Mouse (Mus musculus) cerebellum, adult 8-10 months (tissue): ENCODE data around the gene Gm20388.
A peak's percentile ranks its signal among the peaks of the same experiment; 100 is the strongest.

Experiments
- DNase-seq: peaks from one replicate; pipeline ENCODE4 v3.0.0; 2022

Gene Gm20388

DNA sequence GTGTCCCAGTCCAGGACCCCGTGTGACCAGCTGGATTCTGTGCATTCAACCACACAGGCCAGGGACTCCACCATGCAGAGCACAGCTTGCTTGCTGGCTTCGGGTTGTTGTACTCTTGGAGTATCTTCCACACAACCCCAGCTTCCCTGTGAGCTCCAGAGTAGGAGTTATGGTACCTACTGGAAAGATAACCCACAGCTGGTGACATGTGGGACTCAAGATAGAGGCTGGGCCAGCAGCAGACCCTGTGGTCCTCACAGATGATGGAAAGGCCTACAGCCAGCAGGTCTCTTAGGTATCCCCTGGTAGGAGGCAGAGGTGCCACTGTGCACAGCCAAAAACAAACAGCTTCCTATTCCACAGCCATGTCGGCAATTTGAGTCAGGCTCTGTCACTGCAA is 2800.8 kb downstream of the Gm20388 start:
- DNase-seq, result no peak

DNA sequence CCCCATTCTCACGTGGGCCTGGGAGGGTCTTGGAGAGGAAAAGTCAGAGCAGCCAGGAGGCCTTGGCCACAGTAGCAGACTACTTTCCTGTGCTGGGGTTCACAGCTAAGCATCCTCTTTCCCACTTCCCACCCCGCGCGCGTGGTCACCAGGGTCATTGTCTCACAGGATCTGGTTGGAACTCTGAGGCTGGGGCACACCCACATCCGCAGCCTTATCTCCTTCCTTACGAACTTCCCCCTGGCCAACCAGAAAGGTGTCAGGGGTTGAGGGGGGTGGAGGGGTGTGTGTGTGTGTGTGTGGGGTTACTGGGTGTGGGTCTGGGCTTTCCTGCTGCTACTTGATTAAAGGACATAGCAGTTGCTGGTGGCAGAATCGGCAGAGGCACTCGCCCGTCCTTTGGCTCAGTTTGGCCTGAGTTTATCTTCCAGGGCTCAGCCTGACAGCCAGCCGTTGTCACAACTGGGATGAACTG is 2801.3 kb downstream of the Gm20388 start:
- DNase-seq, result no peak

DNA sequence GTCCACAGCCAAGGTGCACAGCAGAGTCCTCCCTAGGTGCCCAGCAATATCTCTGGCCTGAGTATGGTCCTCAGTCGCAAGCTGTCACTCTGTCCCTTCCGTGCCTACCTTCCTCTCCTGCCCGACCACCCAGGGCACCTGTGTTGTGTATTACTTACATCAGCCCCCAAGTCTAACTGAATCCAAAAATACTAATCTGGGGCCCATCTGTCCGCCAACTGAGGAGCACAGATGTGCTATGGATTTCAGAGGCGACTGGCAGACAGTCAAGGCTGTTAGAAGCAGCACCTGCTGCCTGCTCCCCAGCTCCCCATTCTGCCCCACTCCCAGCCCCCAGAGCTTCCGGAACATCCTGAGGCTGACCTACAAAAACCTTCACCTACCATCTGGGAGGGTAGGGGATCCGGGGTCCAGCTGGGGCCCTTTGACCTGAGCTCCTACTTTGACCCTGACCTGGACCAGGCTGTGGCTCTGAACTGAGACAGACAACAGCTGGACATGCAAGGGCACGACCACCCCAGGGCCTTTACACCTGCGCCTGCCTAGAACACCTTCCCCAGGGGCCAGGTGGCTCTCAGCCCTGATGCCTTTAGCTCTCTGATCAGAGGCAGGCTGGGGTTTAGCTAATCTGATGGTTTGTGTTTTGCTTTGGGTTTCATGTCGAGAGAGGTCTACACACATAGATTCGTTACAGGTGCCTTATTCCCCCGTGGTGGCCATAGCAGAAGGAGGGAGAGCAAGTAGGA is 2801.9 kb downstream of the Gm20388 start:
- no peak for DNase-seq

DNA sequence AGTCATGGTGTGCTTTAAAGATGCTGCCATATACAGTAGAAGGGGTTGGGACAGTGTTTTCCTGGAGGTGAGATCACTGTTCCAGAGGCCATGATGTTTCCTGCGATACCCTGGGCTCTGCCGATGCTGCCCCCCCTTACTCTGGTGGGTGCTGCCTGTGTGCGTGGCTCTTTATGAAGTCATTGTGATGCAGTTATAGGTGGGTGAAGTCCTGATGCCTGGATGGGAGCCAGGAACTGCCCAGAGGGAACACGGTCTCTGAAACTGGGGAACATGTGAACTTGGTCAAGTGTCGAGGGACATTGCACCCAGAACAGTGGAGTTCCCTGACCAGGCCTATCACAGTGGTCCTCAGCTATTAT is 2802.5 kb downstream of the Gm20388 start:
- DNase-seq, result no peak

DNA sequence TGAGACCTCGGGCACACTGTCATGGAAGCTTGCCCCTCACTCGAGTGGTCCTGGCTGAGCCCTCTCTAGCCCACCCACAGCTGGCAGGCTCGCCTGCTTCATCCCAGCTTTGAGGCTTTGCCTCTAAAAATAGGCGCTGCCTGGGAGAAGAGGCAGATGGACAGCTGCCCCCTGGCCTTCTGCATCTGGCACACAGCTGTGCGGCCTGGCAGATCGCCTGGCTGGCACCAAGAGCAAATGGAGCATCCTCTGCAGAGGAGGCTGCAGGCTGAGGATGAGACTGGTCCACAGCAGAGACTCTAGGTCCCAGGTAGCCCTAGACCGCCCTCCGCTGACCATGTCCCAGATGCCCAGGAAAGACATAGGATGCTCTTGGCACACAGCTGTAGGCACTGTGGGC is 2805.9 kb downstream of the Gm20388 start:
- no peak for DNase-seq

DNA sequence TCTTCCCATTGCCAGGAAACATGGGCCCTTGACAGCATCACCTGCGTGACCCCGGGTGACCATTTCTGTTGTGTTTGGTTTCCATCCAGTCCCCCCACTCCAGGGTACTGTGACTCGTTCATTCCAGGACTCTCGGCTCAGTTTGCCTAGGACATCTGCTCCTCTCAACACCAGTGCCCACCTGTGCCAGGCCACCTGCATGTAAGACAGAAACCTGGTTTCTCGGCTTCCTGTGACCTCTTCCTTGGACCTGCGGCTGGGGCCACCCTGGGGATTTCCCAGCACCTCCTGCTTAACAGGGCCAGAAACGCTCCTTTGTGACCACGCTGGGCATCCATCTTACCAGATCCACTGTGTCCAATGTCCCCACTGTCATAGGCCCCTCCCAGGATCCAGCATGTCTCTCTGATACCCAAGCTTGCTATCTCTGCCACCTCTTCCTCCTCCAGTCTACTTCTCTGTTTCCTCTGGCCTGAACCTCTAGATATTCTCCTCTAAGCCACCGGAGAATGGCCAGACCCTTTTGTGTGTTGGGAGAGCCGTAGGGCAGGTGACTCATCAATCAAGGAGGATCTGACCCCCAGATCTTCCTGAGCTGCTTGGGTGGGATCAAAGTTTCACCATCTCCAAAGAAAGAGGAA is 2807.3 kb downstream of the Gm20388 start:
- no peak for DNase-seq

DNA sequence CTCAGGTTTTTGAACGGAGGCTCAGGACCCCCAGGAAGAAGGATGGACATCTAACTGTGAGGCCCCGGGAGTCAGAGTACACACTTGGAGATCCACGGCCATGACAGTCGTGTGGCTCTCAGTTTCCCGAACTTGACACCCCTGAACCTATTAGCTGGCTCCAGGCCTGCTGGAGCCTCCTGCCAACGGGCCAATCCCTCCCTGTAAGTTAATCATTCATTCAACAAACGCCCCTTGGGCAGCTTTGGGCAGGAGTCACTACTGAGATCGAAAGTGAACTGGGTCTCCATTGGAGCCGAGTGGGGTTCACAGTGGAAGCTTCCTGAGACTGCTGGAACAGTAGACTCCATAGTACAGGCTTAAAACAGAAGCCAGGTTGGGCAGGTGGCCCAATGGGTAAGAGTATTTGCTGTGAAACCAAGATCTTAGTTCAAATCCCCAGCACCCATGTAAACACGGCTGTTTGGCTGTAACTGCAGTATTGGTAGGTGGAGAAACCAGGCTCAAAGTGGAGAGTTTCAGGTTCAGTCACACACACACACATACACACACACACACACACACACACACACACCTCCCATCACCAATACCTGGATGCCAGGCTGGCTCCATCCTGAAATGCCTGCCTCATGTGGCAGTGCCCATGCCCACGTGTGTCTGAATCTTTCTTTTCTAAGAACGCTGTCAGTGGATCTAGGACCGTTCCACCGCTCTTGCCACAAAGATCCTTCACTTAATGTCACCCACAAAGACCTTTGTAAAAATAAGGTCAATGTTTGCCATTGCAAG is 2808.3 kb downstream of the Gm20388 start:
- DNase-seq, result no peak

DNA sequence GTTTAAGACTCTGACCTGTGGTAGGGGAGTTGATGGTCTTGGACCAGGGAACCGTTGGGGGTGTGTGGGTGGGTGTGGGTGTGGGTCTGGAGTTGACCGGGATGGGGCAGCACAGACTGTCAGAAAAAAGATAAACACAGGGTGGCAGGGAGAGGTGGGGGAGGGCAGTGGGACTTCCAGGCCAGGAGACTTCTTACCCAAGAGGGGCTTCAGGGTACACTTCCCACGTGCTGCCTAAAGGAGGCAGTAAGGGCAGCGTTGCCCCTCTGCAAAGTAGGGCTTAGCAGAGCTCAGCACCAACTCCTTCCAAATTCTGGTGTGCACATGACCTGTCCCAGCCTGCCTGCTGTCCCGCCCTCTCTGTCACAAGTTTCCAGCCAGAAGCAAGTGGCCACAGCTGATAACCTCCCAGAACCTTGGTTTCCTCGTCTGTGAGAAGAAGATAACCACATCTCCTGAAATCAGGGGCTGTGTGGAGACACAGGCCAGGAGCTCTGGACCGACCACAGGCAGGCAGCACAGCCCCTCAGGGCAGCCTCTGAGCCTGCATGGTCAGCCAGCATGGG is 2808.9 kb downstream of the Gm20388 start:
- no peak for DNase-seq

DNA sequence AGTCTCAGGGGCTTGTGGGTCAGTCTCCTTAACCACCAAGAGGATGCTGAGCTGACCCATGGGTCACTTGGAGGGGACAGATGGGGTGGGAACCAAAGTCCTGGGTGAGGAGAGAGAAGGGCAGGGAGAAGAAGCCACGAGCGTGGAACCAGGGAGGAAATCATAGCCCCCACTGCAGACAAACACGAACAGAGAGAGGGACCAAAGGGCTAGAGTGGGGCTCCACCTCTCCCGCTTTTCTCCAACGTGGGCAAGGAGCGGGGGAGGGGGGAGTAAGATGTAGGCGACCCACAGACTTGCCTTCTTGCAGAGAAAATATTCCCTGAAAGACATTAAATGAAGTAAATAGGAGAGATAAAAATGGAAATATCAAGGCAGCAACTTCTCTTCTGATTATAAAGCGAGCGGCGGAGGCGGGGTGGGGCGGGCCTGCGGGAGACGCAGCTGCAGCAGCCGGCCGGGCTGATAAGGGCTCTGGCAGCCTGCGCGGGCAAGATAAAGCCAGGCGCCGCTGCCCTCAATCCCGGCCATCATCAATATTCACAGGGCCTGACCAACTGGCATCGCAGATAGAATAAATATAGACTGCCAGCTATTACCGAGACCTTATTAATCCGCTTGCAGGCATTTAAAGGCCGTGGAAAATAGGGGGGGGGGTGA is 2809.6 kb downstream of the Gm20388 start:
- no peak for DNase-seq

DNA sequence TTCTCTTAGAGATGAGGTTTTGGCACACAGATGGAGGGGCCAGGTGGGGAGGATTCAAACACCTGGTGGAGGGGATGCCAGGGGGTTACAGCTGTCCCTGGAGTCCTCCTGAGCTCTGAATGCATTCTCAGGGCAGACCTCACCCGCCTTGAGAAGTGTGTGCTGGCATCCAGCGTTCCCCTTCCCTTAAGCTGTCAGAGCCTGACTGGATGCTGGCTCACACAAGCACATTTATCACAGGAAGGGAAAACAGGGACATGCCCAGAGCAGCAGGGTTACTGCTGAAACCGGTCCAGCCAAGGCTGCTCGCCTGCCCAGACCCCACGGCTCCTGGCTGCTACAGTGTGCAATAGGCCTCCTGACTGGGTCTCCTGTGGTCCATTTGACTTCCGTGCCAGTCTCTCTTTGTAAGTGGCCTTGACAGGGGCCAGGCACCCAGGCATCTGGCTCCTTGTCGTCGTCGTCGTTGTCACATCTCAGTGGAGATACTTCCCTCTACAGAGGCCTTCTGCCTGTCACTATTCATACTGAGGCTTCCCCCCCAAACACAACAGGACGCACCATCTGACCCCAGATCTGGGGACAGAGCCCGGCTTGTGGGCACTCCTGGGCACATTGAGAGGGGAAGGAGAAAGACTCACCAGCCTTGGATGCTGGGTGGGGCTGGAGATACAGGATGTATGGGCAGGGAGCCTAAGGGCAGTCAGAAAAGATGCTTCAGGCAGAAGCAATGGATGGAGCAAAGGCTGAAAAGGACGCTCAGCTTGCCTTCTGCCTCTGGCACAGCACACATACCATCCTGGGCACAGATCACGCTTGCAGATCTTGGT is 2810.4 kb downstream of the Gm20388 start:
- DNase-seq, result peak; percentile 52

DNA sequence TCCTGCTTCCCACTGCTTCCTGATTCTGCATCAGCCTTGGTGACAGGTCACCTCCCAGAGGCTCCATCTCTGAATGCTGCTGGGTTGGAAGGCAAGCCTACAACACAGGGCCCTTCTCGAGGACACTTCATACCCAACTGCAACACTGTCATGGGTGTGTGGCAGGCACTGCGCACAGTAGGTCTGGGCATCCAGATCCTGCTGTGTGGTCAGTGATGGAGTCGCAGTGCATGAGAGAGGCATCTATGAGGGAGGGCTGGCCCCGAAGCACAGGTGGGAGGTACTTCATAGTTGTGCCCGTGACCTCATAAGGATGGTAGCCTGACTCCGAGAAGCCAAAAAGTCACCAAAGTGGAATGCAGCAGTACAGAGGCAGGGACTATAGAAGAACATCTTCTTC is 2814.5 kb downstream of the Gm20388 start:
- no peak for DNase-seq

DNA sequence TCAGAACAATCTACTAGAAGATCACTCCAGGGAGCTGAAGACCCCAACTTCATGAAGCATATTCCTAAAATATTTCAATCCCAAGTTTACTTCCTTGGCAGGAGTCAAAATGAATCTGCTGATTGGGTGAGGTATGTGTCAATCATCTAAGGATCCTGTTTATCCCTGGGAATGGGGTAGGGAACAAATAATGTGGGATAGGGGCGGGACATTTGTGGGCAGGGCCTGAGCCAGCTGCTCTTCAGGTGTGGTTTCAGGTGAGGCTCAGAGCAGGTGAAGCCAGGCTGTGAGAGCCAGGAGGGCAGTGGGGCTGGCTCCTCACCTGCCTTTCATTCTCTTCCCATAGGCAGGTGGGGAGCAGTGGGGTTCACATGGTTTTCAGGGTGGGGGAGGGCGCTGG is 2816.1 kb downstream of the Gm20388 start:
- DNase-seq, result no peak

DNA sequence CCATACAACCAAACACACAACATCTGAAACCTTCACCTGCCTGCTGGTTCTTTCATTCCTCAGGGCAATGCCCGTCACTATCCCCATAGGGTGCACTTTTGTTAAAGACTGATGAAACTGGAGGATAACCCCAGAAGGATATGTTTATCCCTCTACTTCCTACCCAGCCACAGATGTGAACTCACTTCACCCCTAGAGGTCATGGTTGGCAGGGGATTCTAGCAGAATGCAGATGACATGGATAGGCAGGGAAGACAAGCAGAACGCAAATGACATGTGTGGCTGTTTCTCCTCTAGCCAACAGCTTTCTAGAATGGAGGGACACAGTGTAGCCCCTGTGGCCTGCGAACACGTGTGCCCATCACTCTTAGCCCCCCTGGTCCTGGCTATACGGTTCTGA is 2816.8 kb downstream of the Gm20388 start:
- no peak for DNase-seq

DNA sequence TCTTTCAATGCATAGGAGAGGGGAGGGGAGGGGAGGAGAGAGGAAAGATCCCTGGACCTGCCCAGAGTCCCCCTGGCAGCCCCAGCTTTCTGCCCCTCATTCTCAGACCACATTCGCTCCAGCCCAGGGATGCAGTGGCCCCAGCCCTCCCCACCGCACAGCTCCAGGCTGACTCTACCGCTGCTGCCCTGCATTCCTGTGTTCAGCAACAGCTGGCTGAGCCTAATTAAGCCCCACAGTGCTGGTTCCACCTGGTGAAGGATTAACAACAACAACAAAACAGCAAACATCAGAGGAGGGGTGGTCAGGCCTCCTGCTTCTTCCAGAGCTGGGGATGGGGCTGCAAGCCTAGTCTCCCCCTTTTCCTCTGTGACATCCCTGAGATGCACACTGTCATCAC is 2818.0 kb downstream of the Gm20388 start:
- no peak for DNase-seq

DNA sequence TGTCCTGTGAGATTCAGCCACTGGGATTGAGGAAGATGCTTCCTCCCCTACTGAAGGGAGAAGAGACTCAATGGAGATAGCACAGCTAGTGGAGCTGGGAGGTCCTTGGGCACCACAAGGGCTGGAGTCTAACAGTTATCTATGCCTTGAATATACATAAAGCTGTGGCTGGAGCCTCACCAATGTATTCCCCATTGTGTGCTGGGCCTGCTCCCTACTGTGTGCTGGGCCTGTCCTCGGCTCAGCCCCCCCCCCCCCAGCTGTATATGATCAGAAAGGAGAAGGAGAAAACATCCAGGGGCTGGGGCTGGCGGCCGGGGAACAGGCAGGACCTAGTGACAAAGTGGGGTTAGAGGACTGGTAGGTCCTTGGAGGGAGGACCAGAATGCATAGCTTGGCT is 2824.5 kb downstream of the Gm20388 start:
- DNase-seq, result no peak

DNA sequence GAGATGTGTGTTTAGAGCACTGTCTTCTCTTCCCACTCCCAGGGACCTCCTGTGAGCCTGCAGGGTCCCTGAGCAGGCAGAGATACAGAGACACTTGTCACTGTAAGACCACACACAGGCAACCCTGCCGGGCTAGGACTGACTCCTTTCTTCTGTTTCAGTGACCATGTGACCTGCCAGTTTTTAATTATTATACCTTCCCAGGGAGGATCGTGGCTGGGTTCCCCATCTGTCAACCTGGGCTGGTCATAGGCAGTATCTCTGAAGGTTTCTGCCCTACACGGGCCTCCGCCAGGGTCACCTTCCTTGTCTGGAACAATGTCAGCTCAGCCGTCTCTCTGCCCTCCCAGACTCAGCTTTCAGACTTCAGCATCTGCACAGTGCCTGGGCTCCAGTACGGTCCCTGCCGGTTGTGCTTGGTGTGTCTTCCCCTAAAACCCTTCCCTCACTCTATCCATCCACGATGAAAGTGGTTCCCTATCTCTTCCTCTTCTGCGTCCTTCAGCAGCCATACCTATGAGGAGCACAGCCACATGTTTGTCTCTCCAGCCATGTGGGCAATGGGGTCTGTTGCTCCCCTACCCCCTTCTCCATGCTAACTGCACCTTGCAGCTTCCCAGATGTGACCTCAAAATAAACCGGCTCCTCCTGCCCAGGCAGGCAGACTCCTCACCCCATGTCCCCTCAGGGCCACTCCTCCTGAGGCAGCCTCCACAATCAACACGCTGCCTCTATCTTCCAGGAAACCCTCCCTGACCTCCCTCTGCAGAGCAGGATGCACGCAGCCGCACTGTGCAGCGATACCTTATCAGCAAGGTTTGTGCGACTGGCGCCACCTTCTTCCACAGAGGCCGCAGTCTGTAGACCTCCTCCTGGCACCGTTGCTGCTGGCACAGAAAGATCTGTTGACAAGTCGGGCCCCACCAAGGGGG is 2825.2 kb downstream of the Gm20388 start:
- no peak for DNase-seq

DNA sequence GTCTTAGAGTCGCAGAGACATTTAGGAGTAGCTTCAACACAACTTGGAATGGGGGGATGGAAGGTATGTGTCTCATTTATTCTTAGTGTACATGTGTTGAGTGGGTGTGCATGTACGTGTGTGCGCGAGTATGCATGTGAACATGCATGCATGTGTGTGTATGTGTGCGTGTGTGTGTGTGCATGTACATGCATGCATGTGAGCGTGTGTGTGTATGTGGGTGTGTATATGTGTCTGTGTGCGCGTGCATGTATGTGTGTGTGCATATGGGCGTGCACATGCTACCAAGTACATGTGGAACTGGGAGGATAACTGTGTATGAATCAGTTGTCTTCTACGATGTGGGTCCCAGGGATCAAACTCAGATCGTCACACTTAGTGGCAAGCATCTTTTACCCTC is 2826.0 kb downstream of the Gm20388 start:
- no peak for DNase-seq

DNA sequence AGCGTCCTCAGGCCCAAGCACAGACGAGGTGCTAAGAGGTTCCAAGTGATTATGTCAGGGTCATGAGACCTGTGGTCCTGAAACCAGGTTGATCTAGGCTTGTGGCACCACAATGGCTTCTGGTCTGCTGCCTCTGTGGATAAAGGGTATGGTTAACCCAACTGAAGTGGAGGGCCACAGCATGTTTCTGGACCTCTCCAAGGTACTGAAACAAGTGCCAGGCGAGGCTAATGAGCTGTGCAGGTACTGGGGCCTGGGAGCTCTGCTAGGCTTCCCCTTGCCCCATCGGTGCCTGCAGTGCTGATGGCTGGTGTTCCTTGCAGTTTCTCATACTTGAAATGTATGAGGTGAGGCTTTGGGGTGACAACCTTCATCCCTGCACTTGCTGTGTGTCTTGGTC is 2826.4 kb downstream of the Gm20388 start:
- no peak for DNase-seq

DNA sequence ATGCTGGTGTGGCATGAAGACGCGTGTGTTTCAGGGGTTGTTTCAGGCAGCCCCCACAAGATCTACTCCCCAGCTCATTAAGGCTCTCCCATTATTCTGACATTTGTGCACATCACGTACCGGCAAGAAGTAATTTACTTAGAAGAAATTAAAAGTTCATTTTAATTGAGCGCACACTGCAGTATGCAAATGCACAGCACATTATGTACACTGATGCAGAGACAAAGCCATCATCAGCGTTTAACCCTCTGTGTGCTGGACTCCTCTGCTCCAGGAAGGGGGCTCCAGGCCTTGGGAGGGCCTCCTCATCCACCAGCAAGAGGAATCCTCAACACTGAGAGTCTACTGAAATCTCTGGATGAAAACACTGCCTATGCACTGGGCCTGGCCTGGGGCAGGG is 2827.2 kb downstream of the Gm20388 start:
- DNase-seq, result no peak

DNA sequence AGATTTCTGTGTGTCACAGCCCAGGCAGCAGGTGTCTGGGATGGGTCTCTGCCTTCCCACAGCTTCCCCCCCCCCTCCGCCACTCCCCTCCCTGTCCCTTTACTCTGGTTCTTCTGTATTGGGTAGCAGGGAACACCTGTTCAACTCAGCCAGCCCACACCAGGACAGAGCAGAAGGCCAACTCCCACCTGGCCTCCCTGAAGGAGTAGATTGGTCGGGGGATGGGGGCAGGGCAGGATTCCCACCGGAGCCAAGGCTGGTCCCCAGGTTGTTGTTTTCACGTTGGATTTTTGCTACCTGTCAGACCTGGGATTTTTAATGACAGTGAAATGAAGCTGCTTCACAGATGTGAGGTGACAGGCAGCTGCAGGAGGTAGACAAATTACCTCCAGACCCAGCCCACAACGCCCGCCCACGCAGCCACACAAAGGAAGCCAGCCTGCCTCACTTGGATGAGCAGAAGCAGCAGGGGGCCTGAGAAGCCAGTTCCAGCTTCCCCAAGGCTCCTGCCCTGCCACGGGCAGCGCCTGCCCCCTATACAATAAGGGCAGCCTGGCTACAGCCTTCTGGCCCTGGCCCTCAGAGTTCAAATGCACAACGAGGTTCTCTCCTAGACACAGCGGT is 2828.6 kb downstream of the Gm20388 start:
- DNase-seq, result peak; percentile 67

DNA sequence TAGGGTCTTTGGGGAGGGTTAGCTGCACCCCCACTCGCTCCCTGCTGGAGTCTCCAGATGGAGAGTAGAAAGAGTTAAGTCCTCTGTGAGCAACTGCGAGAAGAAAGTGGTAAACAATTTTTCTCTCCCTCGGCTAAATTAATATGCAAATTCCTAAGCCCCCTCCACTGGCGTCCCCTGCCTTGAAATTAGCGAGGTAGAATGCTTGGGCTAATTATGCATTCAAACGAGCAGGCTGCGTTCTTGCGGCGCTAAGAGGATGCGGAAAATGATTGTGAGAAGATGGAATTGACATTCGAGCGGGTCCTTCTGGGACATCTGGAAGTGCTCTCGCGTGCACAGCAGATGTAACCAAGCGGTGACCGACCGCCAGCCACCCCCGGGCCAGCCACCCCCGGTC is 2831.8 kb downstream of the Gm20388 start:
- no peak for DNase-seq
